Mouse (Mus musculus) embryonic facial prominence, embryonic 10.5 days (tissue): ENCODE results near the gene Auts2. TPM values are rescaled to one million over a fixed set of nuclear protein-coding genes. Genes with fewer than 3 reads are reported as not detected.

Source experiments
- DNase-seq: peaks from one replicate; pipeline ENCODE4 v3.0.0-alpha.2; 2017; ENCODE audit warnings: low spot score
- H3K27ac ChIP-seq: fragments of 300-500 bp; sonication (generic); replicated peaks from 2 replicates; pipeline ENCODE4 v1.5.1; 2016; ENCODE audit warnings: mild to moderate bottlenecking
- H3K27me3 ChIP-seq: fragments of 300-500 bp; sonication (generic); replicated peaks from 2 replicates; pipeline ENCODE4 v1.6.1; 2016; ENCODE audit warnings: low read depth, mild to moderate bottlenecking; ENCODE audit not compliant: poor library complexity, severe bottlenecking
- H3K36me3 ChIP-seq: fragments of 300-500 bp; sonication (generic); replicated peaks from 2 replicates; pipeline ENCODE4 v1.6.1; 2016; ENCODE audit warnings: mild to moderate bottlenecking, moderate library complexity
- H3K4me1 ChIP-seq: fragments of 300-500 bp; sonication (generic); 2 replicates; pipeline ENCODE4 v1.6.1; 2016
- H3K4me3 ChIP-seq: fragments of 300-500 bp; sonication (generic); 2 replicates; pipeline ENCODE4 v1.5.1; 2016; ENCODE audit warnings: mild to moderate bottlenecking, moderate library complexity
- H3K9me3 ChIP-seq: fragments of 300-500 bp; sonication (generic); 2 replicates; pipeline ENCODE4 v1.6.1; 2016; ENCODE audit warnings: mild to moderate bottlenecking
- WGBS: fragments of 180-500 bp; shearing (Covaris S2); methylation state at CpG from one replicate; pipeline ENCODE4 v1.1.7; 2016; 5-methylcytosine and 5-hydroxymethylcytosine counted together
- polyA plus RNA-seq: library from polyadenylated mRNA; unstranded; fragments of >200 nt; fragmentation: Nextera tagmentation; extraction: Ambion mirVana; gene quantifications from 2 replicates; pipeline ENCODE4 v1.2.1, GENCODE M21; 2016

The Auts2 gene
- polyA plus RNA-seq, 1 experiment from 2014 or later = 50.0 TPM

DNA sequence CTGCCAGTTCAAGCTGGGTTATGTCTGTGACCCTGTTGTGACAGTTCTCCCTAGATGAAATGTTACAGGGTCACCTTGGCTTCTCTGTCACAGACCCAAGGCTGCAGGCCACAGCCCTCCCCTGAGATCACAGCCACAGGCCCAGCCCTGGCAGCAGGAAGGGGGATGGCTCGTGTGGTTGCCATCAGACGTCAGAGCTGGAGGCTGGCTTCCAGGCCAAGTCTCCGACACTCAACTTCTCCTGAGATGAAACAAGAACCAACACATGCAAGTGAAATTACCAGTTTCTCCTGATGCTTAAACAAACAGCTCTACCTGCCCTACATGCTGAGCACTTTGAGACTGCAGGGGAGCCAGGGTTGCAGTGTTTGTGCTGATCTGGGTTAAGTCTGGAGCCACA lies 713.9 kb downstream of the Auts2 start:
- Histone ChIP-seq H3K4me3 (no peak overlapping the region), H3K27ac (no peak overlapping the region), H3K4me1 (peaks cover 48% of the 10 kb centered on the region), H3K9me3 (no peaks in the 10 kb centered on the region), H3K36me3 (no peaks in the 10 kb centered on the region), H3K27me3 (peaks cover 16% of the 10 kb centered on the region)
- WGBS = 35% methylated on average over 3 of the region's 3 CpGs
- DNase-seq = peak; percentile 55

DNA sequence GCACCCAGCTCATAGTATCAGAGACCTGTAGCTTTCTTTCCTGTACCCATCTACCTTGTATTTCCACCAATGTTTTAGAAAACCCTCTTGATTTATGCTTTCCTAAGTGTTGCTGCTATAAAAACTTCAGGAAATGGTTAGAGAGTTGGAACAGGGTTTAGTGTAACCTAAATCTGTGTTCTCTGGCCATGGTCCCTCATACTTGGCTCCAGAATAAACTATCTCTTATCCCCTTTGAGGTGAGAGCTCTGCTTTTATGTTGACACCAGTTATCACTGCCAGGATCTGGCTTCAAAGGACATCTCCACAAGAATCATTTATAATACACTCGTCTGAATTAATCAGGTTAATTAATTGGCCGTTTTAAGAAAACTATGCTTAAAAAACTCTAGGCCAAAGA lies 714.5 kb downstream of the Auts2 start:
- peaks cover 15% of the 10 kb centered on the region for H3K27me3 ChIP-seq
- 76% methylated on average over 2 of the region's 2 CpGs for WGBS
- H3K36me3 ChIP-seq = no peaks in the 10 kb centered on the region
- H3K27ac ChIP-seq = no peak overlapping the region
- H3K4me1 ChIP-seq = peaks cover 46% of the 10 kb centered on the region
- no peaks in the 10 kb centered on the region for H3K9me3 ChIP-seq
- no peak for DNase-seq
- no peak overlapping the region for H3K4me3 ChIP-seq

DNA sequence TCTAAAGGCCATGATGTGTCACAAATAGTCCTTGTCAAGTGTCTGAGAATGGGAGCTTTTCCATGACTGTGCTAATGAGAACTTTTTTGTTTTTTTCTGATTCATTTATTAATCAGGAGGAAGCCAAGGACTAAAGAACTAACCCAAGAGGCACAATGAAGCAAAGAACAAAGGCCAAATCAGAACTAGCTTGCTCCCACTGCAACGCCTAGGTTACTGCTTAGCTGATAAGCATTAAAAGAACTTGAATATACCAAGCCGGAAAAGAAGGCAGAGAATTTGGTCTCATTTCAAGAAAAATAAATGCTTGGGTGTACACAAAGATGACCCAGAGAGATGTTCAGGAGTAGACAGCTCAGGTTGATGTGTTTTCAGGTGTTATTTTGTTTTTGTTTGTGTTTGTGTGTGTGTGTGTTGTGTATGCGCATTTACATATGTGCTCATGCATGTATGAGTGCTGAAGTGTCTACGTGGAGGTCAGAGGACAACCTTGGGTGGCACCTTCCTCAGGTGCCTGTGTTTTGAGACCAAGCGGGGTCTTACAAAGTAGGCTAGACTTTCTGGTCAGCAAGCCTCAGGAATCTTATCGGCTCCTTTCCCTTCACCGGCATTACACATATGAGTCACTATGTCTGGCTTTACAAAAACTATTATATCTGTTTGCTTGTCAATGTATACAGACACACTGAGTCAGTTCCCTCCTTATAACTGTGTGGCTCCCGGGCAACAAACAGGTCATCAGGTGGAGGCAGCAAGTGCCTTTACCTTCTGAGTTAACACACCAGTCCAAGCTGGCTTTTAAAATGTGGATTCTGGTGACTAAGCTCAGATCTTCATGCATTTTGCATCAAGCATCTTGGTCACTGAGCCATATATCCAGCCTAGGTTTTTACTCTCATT lies 716.5 kb downstream of the Auts2 start:
- 93% methylated on average over 8 of the region's 8 CpGs for WGBS
- DNase-seq = no peak
- peaks cover 24% of the 10 kb centered on the region for H3K27me3 ChIP-seq
- H3K9me3 ChIP-seq = no peaks in the 10 kb centered on the region
- H3K4me1 ChIP-seq = peaks cover 36% of the 10 kb centered on the region
- H3K27ac ChIP-seq = no peak overlapping the region
- H3K36me3 ChIP-seq = no peaks in the 10 kb centered on the region
- no peak overlapping the region for H3K4me3 ChIP-seq

DNA sequence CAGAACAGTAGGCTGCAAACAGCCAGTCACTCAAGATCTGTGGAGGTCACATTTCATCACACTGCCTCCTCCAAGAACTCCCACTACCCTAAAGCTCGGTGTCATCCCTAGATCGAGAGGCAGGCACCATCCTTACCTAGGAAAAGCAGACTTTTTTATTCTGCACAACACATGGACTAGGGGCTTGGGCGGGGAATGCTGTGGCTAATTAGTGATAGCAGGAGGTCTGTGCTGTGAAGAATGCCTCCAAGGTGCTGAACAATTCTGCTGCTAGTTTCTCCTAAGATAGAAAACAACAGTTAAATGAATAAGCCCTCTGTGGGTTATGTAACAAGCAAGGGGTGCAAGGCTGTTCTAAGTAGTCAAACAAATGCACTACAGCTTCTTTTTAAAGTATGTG lies 717.7 kb downstream of the Auts2 start:
- DNase-seq = no peak
- Histone ChIP-seq H3K4me3 (no peak overlapping the region), H3K27ac (no peak overlapping the region), H3K27me3 (peaks cover 22% of the 10 kb centered on the region), H3K36me3 (no peaks in the 10 kb centered on the region), H3K4me1 (peaks cover 35% of the 10 kb centered on the region), H3K9me3 (no peaks in the 10 kb centered on the region)
- 17% methylated on average over 3 of the region's 3 CpGs for WGBS

DNA sequence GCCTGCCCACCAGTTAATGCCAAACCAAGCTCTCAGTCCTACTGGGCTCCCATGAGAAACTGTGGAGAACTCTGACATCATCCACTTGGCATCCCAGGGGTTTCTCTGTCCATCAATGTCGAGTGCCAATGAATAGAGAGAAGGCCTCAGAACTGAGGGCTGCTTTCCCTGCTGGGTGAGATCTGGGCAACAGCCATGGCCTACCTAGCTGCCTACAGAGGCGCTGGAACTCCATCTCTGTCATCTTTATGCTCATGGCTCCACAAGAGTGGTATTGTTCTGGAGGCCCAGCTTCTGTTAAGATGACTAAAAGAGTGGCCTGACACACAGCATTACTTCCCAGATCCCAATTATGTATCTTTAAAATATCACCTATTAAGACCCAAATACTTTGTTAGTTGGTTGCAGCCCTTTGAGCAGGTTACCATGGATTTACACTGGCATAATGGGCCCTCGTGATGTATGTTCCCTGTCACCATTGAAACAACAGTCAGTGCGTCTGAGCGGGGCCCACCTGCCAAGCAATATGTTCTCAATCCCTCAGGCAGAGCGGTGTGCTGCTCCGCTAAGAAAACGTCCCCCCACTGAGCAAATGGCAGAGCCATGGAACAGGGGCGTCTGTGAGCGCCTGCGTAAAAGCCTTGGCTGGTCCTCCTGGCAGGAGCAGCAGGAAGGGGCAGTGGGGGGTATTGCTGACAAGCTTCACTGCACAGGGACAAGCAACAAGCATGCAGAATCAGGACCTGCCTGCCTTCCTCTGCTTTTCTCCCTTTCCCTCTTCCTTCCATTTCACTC lies 718.8 kb downstream of the Auts2 start:
- DNase-seq = no peak
- peaks cover 22% of the 10 kb centered on the region for H3K27me3 ChIP-seq
- peaks cover 25% of the 10 kb centered on the region for H3K4me1 ChIP-seq
- H3K9me3 ChIP-seq = no peaks in the 10 kb centered on the region
- WGBS = 24% methylated on average over 11 of the region's 11 CpGs
- H3K36me3 ChIP-seq = no peaks in the 10 kb centered on the region
- no peak overlapping the region for H3K4me3 ChIP-seq
- no peak overlapping the region for H3K27ac ChIP-seq

DNA sequence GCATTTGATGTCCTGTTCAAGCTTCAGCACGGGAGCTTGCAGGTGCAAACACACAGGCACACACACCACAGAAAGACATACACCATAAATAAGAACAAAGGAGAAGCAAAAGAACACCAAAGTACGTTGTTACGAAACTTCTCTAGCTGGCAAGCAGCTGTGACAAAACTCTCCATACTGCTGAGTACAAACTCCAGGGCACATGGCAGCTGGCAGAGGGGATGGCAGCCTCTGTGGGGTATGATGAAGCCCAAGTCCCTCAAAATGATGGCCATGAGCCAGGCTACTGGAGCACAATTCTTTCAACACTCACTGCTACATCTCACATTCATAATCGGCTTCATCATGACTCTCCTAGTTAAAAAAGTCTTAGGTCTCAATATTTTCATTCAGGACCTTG lies 721.7 kb downstream of the Auts2 start:
- peaks cover 19% of the 10 kb centered on the region for H3K4me1 ChIP-seq
- no peak for DNase-seq
- H3K9me3 ChIP-seq = no peaks in the 10 kb centered on the region
- WGBS = 94% methylated on average over 4 of the region's 4 CpGs
- peaks cover 22% of the 10 kb centered on the region for H3K27me3 ChIP-seq
- no peak overlapping the region for H3K4me3 ChIP-seq
- H3K27ac ChIP-seq = no peak overlapping the region
- H3K36me3 ChIP-seq = no peaks in the 10 kb centered on the region

DNA sequence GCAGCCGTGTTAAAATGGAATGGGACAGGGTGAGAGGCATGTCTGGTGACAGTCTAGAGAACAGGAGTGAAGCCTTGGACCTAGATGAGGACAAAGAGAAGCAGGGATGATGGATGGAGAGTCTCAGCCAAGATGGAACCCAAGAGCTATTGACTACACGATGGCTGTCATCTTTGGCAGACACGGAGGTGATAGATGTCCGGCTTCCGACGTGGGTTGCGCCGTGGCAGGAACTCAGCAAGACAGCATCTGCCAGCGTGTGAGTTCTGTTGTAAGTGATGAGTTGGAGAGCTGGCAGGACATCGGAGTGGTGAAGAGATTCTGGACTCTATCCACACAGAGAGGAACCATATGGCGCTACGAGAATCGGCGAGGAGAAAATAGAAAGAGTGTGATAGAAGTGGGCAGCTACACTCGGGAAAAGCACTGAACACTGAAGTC lies 723.9 kb downstream of the Auts2 start:
- WGBS = 96% methylated on average over 15 of the region's 15 CpGs
- no peaks in the 10 kb centered on the region for H3K36me3 ChIP-seq
- no peak for DNase-seq
- peaks cover 14% of the 10 kb centered on the region for H3K27me3 ChIP-seq
- no peak overlapping the region for H3K27ac ChIP-seq
- no peak overlapping the region for H3K4me3 ChIP-seq
- H3K4me1 ChIP-seq = peaks cover 10% of the 10 kb centered on the region
- no peaks in the 10 kb centered on the region for H3K9me3 ChIP-seq

DNA sequence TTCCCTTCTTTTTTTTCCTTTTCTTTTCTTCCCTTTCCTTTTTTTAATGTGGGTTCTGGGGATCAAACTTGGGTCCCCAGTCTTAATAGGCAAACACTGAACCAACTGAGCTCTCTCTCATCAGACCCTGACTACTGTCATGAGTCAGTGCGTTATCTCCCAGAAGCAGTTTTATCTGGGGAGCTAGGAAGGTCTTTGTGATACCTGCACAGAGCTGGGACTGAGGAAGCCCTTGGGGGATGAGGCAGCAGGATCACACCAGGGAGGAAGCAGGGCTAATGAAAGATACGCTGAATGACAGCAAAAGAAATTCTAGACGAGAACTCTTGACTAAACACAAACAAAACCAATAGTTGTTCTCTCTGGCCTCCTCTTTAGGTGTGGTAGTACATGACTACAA lies 727.6 kb downstream of the Auts2 start:
- no peaks in the 10 kb centered on the region for H3K9me3 ChIP-seq
- DNase-seq = no peak
- no peaks in the 10 kb centered on the region for H3K36me3 ChIP-seq
- H3K27ac ChIP-seq = no peak overlapping the region
- peaks cover 20% of the 10 kb centered on the region; the same call in 1 of the 2 replicates for H3K4me1 ChIP-seq
- no peaks in the 10 kb centered on the region for H3K27me3 ChIP-seq
- no peak overlapping the region for H3K4me3 ChIP-seq
- 43% methylated on average over 3 of the region's 3 CpGs for WGBS

DNA sequence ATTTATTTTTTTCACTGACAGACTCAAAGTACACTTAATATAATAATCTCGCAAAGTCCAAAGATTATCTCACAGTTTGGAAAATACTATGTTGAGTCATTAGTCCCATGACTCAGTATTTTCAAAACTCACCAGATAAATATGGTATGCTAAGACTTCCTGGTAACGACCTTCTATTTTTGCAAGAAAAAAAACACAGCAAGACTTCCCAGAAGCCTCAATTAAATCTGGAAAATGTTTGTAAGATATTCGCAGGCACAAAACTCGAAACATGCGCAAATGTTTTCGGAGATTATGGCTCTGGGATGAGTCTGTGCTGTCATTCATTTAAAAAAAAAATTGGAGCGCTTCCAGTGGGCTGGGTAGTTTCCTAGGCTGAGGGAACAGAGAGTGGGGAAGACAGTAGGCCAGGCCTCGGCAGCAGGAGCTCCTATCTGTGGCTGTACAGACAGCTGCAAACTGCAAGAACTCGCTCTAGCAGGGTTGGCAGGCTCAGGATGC lies 728.6 kb downstream of the Auts2 start:
- Histone ChIP-seq H3K27ac (no peak overlapping the region), H3K9me3 (no peaks in the 10 kb centered on the region), H3K4me1 (peaks cover 20% of the 10 kb centered on the region; the same call in 1 of the 2 replicates), H3K27me3 (no peaks in the 10 kb centered on the region), H3K36me3 (no peaks in the 10 kb centered on the region), H3K4me3 (no peak overlapping the region)
- no peak for DNase-seq
- WGBS = 85% methylated on average over 9 of the region's 9 CpGs

DNA sequence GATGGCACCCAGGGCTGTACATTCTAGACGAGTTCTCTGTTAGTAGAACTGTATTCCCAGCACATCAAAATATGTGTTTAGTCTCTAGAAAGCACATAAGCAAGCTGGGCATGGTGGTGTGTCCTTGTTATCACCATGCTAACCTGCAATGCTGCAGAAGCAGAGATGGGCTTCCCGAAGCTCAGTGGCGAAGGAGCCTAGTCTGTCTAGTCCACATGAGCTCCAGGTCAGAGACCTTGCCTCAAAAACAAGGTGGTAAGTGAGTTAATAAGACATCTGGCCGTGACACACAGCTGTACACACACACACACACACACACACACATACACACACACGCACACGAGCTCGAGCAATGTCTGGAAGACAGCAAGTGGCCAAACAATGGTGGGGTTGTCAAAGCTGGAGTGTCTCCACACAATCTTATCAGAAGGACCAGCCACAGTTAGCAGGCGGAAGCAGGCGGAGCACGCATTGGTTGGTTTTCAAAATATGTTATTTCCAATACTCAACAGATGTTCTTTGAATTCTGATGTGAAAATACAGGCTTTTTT lies 729.1 kb downstream of the Auts2 start:
- H3K4me1 ChIP-seq = peaks cover 20% of the 10 kb centered on the region; the same call in 1 of the 2 replicates
- no peaks in the 10 kb centered on the region for H3K27me3 ChIP-seq
- no peaks in the 10 kb centered on the region for H3K9me3 ChIP-seq
- WGBS = 79% methylated on average over 10 of the region's 10 CpGs
- no peak overlapping the region for H3K27ac ChIP-seq
- H3K4me3 ChIP-seq = no peak overlapping the region
- DNase-seq = no peak
- no peaks in the 10 kb centered on the region for H3K36me3 ChIP-seq

DNA sequence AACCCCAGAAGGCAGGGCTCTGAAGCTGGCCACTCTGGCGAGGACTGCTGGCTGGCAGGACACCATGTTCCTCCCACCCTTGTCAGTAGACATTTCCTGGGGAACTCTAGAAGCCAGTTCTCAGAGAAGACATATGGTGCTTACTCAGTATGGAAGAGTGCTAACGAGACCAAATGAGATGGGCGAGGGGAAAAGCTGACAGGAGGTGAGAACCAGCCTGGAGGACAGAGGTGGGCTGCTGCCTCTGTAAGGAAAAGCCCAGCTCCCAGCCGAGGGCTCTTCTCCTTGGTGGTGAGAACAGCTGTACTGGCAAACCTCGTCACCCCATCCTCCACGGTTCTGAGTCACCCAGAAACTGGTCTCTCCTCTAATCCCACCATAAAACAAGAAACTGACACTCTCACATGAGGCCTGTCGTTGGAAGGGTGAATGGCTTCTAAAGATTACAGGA lies 729.8 kb downstream of the Auts2 start:
- 75% methylated on average over 7 of the region's 7 CpGs for WGBS
- no peak overlapping the region for H3K27ac ChIP-seq
- DNase-seq = no peak
- H3K4me3 ChIP-seq = no peak overlapping the region
- no peaks in the 10 kb centered on the region for H3K36me3 ChIP-seq
- no peaks in the 10 kb centered on the region for H3K27me3 ChIP-seq
- H3K4me1 ChIP-seq = peaks cover 20% of the 10 kb centered on the region; the same call in 1 of the 2 replicates
- no peaks in the 10 kb centered on the region for H3K9me3 ChIP-seq

DNA sequence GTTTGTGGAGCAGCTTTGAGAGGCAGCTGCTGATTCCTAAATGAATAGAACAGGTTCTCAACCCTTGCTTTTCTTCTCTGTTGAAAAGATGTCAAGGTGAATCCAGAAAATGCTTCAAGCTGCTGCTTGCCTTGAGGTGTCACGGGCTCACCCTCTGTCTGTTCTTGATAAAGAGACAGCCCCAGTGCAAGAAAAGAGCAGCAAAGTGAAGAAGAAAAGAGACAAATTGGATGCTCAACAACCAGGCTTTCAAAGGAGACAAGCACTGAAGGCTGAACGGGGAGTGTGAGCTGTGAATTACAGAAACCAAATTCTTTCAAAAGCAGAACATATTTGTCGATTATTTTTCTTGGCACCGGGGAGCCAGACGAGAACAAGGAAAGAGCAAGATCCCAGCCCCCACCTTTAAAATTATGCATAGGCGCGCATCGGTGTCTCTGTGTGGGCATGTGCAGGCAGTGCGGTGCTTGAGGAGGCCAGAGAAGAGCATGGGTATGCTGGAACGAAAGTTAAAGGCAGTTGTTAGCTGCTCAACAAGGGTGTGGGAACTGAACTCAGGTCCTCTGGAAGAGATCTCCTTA lies 730.6 kb downstream of the Auts2 start:
- no peaks in the 10 kb centered on the region for H3K9me3 ChIP-seq
- no peaks in the 10 kb centered on the region for H3K27me3 ChIP-seq
- H3K27ac ChIP-seq = no peak overlapping the region

More for the DNA sequence above, 730.6 kb downstream of the Auts2 start:
- 87% methylated on average over 10 of the region's 10 CpGs for WGBS
- no peak for DNase-seq
- Histone ChIP-seq H3K4me3 (no peak overlapping the region), H3K4me1 (peaks cover 20% of the 10 kb centered on the region; the same call in 1 of the 2 replicates), H3K36me3 (no peaks in the 10 kb centered on the region)
